Mouse (Mus musculus) embryonic facial prominence, embryonic 10.5 days (tissue): ENCODE results near the gene A830031A19Rik. TPM values are rescaled to one million over a fixed set of nuclear protein-coding genes. Genes with fewer than 3 reads are reported as not detected.
A peak's percentile ranks its signal among the peaks of the same experiment; 100 is the strongest.

Source experiments
- DNase-seq: peaks from one replicate; pipeline ENCODE4 v3.0.0-alpha.2; 2017; ENCODE audit warnings: low spot score
- H3K27ac ChIP-seq: fragments of 300-500 bp; sonication (generic); replicated peaks from 2 replicates; pipeline ENCODE4 v1.5.1; 2016; ENCODE audit warnings: mild to moderate bottlenecking
- H3K27me3 ChIP-seq: fragments of 300-500 bp; sonication (generic); replicated peaks from 2 replicates; pipeline ENCODE4 v1.6.1; 2016; ENCODE audit warnings: low read depth, mild to moderate bottlenecking; ENCODE audit not compliant: poor library complexity, severe bottlenecking
- H3K36me3 ChIP-seq: fragments of 300-500 bp; sonication (generic); replicated peaks from 2 replicates; pipeline ENCODE4 v1.6.1; 2016; ENCODE audit warnings: mild to moderate bottlenecking, moderate library complexity
- H3K4me1 ChIP-seq: fragments of 300-500 bp; sonication (generic); 2 replicates; pipeline ENCODE4 v1.6.1; 2016
- H3K4me3 ChIP-seq: fragments of 300-500 bp; sonication (generic); 2 replicates; pipeline ENCODE4 v1.5.1; 2016; ENCODE audit warnings: mild to moderate bottlenecking, moderate library complexity
- H3K9me3 ChIP-seq: fragments of 300-500 bp; sonication (generic); 2 replicates; pipeline ENCODE4 v1.6.1; 2016; ENCODE audit warnings: mild to moderate bottlenecking
- WGBS: fragments of 180-500 bp; shearing (Covaris S2); methylation state at CpG from one replicate; pipeline ENCODE4 v1.1.7; 2016; 5-methylcytosine and 5-hydroxymethylcytosine counted together
- polyA plus RNA-seq: library from polyadenylated mRNA; unstranded; fragments of >200 nt; fragmentation: Nextera tagmentation; extraction: Ambion mirVana; gene quantifications from 2 replicates; pipeline ENCODE4 v1.2.1, GENCODE M21; 2016

Gene A830031A19Rik
- polyA plus RNA-seq, 1 experiment from 2014 or later = not detected

GRCm38 (mm10) chr11:24092618-24093017 lies 17.8 kb upstream of the A830031A19Rik start:
- 48% methylated on average over 3 of the region's 3 CpGs for WGBS
- Histone ChIP-seq H3K4me1 (peaks cover 54% of the 10 kb centered on the region), H3K4me3 (no peak overlapping the region), H3K27me3 (peaks cover 10% of the 10 kb centered on the region), H3K9me3 (no peaks in the 10 kb centered on the region), H3K36me3 (peaks cover 45% of the 10 kb centered on the region), H3K27ac (no peak overlapping the region)
- DNase-seq = no peak

GRCm38 (mm10) chr11:24091393-24092080 lies 16.7 kb upstream of the A830031A19Rik start:
- DNase-seq = no peak
- WGBS = 28% methylated on average over 15 of the region's 15 CpGs
- H3K27me3 ChIP-seq = peaks cover 10% of the 10 kb centered on the region
- H3K9me3 ChIP-seq = no peaks in the 10 kb centered on the region
- H3K27ac ChIP-seq = no peak overlapping the region
- H3K36me3 ChIP-seq = peaks cover 56% of the 10 kb centered on the region
- H3K4me3 ChIP-seq = no peak overlapping the region
- peaks cover 43% of the 10 kb centered on the region for H3K4me1 ChIP-seq

GRCm38 (mm10) chr11:24090443-24090842 lies 15.6 kb upstream of the A830031A19Rik start:
- H3K4me1 ChIP-seq = peaks cover 46% of the 10 kb centered on the region
- no peak overlapping the region for H3K4me3 ChIP-seq
- H3K36me3 ChIP-seq = peaks cover 66% of the 10 kb centered on the region
- no peak for DNase-seq
- H3K27me3 ChIP-seq = peaks cover 16% of the 10 kb centered on the region
- no peaks in the 10 kb centered on the region for H3K9me3 ChIP-seq
- no peak overlapping the region for H3K27ac ChIP-seq
- WGBS = 87% methylated on average over 4 of the region's 4 CpGs

- H3K27ac ChIP-seq = no peak overlapping the region
- H3K4me1 ChIP-seq = peaks cover 55% of the 10 kb centered on the region
- H3K27me3 ChIP-seq = peaks cover 28% of the 10 kb centered on the region
- no peaks in the 10 kb centered on the region for H3K9me3 ChIP-seq
- no peak for DNase-seq
- WGBS = 83% methylated on average over 4 of the region's 4 CpGs
- no peak overlapping the region for H3K4me3 ChIP-seq
- H3K36me3 ChIP-seq = peaks cover 58% of the 10 kb centered on the region
These were observed 12.2 kb upstream of the A830031A19Rik start for GRCm38 (mm10) chr11:24087069-24087468.

GRCm38 (mm10) chr11:24085986-24086385 lies 11.1 kb upstream of the A830031A19Rik start:
- Histone ChIP-seq H3K27ac (no peak overlapping the region), H3K4me3 (no peak overlapping the region), H3K27me3 (peaks cover 28% of the 10 kb centered on the region), H3K9me3 (no peaks in the 10 kb centered on the region), H3K4me1 (peaks cover 49% of the 10 kb centered on the region), H3K36me3 (peaks cover 55% of the 10 kb centered on the region)
- 48% methylated on average over 6 of the region's 6 CpGs for WGBS
- no peak for DNase-seq

- no peak overlapping the region for H3K27ac ChIP-seq
- H3K36me3 ChIP-seq = peaks cover 46% of the 10 kb centered on the region
- no peaks in the 10 kb centered on the region for H3K9me3 ChIP-seq
- H3K4me1 ChIP-seq = peaks cover 57% of the 10 kb centered on the region
- H3K27me3 ChIP-seq = peaks cover 23% of the 10 kb centered on the region
- 84% methylated on average over 4 of the region's 4 CpGs for WGBS
- no peak overlapping the region for H3K4me3 ChIP-seq
- no peak for DNase-seq
These were observed 9.7 kb upstream of the A830031A19Rik start for GRCm38 (mm10) chr11:24084590-24084989.

GRCm38 (mm10) chr11:24084077-24084476 lies 9.2 kb upstream of the A830031A19Rik start:
- DNase-seq = no peak
- no peak overlapping the region for H3K4me3 ChIP-seq
- 55% methylated on average over 3 of the region's 3 CpGs for WGBS
- H3K36me3 ChIP-seq = peaks cover 41% of the 10 kb centered on the region
- H3K27me3 ChIP-seq = peaks cover 23% of the 10 kb centered on the region
- no peak overlapping the region for H3K27ac ChIP-seq
- H3K9me3 ChIP-seq = no peaks in the 10 kb centered on the region
- peaks cover 53% of the 10 kb centered on the region for H3K4me1 ChIP-seq

GRCm38 (mm10) chr11:24083423-24083822 lies 8.6 kb upstream of the A830031A19Rik start:
- Histone ChIP-seq H3K9me3 (no peaks in the 10 kb centered on the region), H3K27me3 (peaks cover 23% of the 10 kb centered on the region), H3K27ac (no peak overlapping the region), H3K4me1 (peaks cover 53% of the 10 kb centered on the region), H3K36me3 (peaks cover 35% of the 10 kb centered on the region), H3K4me3 (peak overlapping the region; percentile 88; the same call in 1 of the 2 replicates)
- 70% methylated on average over 7 of the region's 7 CpGs for WGBS
- DNase-seq = no peak

GRCm38 (mm10) chr11:24083076-24083405 lies 8.2 kb upstream of the A830031A19Rik start:
- no peak for DNase-seq
- Histone ChIP-seq H3K36me3 (peaks cover 31% of the 10 kb centered on the region), H3K9me3 (no peaks in the 10 kb centered on the region), H3K4me3 (peak overlapping the region; percentile 88), H3K27ac (no peak overlapping the region), H3K27me3 (peaks cover 19% of the 10 kb centered on the region), H3K4me1 (peaks cover 53% of the 10 kb centered on the region)
- 55% methylated on average over 1 of the region's 1 CpGs for WGBS

- Histone ChIP-seq H3K4me3 (peak overlapping the region; percentile 88), H3K27me3 (peaks cover 18% of the 10 kb centered on the region), H3K9me3 (no peaks in the 10 kb centered on the region), H3K36me3 (peaks cover 26% of the 10 kb centered on the region), H3K4me1 (peaks cover 53% of the 10 kb centered on the region), H3K27ac (peak overlapping the region; percentile 95)
- 18% methylated on average over 11 of the region's 11 CpGs for WGBS
- DNase-seq = no peak
These were observed 7.7 kb upstream of the A830031A19Rik start for GRCm38 (mm10) chr11:24082385-24083075.

GRCm38 (mm10) chr11:24081687-24082384 lies 7.0 kb upstream of the A830031A19Rik start:
- peak overlapping the region; percentile 88 for H3K4me3 ChIP-seq
- WGBS = under 1% methylated on average over 43 of the region's 43 CpGs
- peaks cover 53% of the 10 kb centered on the region for H3K4me1 ChIP-seq
- H3K36me3 ChIP-seq = peaks cover 19% of the 10 kb centered on the region
- H3K9me3 ChIP-seq = no peaks in the 10 kb centered on the region
- H3K27ac ChIP-seq = peak overlapping the region; percentile 95
- peaks cover 18% of the 10 kb centered on the region for H3K27me3 ChIP-seq
- DNase-seq = peak; percentile 81

GRCm38 (mm10) chr11:24081016-24081686 lies 6.3 kb upstream of the A830031A19Rik start:
- Histone ChIP-seq H3K27me3 (peaks cover 18% of the 10 kb centered on the region), H3K27ac (peak overlapping the region; percentile 95), H3K36me3 (peaks cover 12% of the 10 kb centered on the region), H3K4me1 (peaks cover 52% of the 10 kb centered on the region), H3K4me3 (peak overlapping the region; percentile 88), H3K9me3 (no peaks in the 10 kb centered on the region)
- WGBS = under 1% methylated on average over 35 of the region's 35 CpGs
- peak; percentile 87 for DNase-seq
